Mouse (Mus musculus): Measurements from ENCODE around the gene Apbb1ip. TPM values are rescaled to one million over a fixed set of nuclear protein-coding genes. Genes with fewer than 3 reads are reported as not detected.
"Not testable (repeated sequence)": the region's sequence is repeated elsewhere in the genome, so short reads cannot be mapped to it uniquely, and the experiment has no call there.

The Apbb1ip gene
- polyA plus RNA-seq, 1 experiment from 2014 or later: 0.95 TPM

GRCm38 (mm10) chr2:22873159-22873558 lies 99.3 kb downstream of the Apbb1ip start:
- H3K27me3 ChIP-seq (ENCODE audit: poor library complexity, severe bottlenecking): no peaks in the 10 kb centered on the region
- no peak overlapping the region for H3K27ac ChIP-seq

GRCm38 (mm10) chr2:22874628-22875027 lies 100.7 kb downstream of the Apbb1ip start:
- no peaks in the 10 kb centered on the region for H3K36me3 ChIP-seq (replicated peaks)
- no peaks in the 10 kb centered on the region for H3K27me3 ChIP-seq (ENCODE audit: poor library complexity, severe bottlenecking)
- no peaks in the 10 kb centered on the region for H3K4me1 ChIP-seq
- no peak overlapping the region for H3K27ac ChIP-seq
- H3K4me3 ChIP-seq: no peak overlapping the region
- DNase-seq (ENCODE audit: extremely low spot score, low spot score): no peak
- no peaks in the 10 kb centered on the region for H3K9me3 ChIP-seq
- WGBS: 64% methylated on average over 10 of the region's 10 CpGs

More at GRCm38 (mm10) chr2:22873159-22873558, 99.3 kb downstream of the Apbb1ip start:
- H3K9me3 ChIP-seq: no peaks in the 10 kb centered on the region
- no peak for DNase-seq (ENCODE audit: extremely low spot score, low spot score)
- no peaks in the 10 kb centered on the region for H3K4me1 ChIP-seq
- 89% methylated on average over 1 of the region's 1 CpGs for WGBS
- no peaks in the 10 kb centered on the region for H3K36me3 ChIP-seq (replicated peaks)
- H3K4me3 ChIP-seq: no peak overlapping the region

GRCm38 (mm10) chr2:22876614-22877013 lies 102.7 kb downstream of the Apbb1ip start:
- no peaks in the 10 kb centered on the region for H3K27me3 ChIP-seq (ENCODE audit: poor library complexity, severe bottlenecking)
- H3K36me3 ChIP-seq (replicated peaks): no peaks in the 10 kb centered on the region
- 95% methylated on average over 3 of the region's 3 CpGs for WGBS
- no peak for DNase-seq (ENCODE audit: extremely low spot score, low spot score)
- no peak overlapping the region for H3K4me3 ChIP-seq
- no peaks in the 10 kb centered on the region for H3K4me1 ChIP-seq
- H3K9me3 ChIP-seq: no peaks in the 10 kb centered on the region
- H3K27ac ChIP-seq: no peak overlapping the region

GRCm38 (mm10) chr2:22878781-22879180 lies 104.9 kb downstream of the Apbb1ip start:
- Histone ChIP-seq H3K27ac (no peak overlapping the region), H3K27me3 (ENCODE audit: poor library complexity, severe bottlenecking) (no peaks in the 10 kb centered on the region), H3K4me1 (no peaks in the 10 kb centered on the region), H3K36me3 (replicated peaks) (no peaks in the 10 kb centered on the region), H3K4me3 (no peak overlapping the region), H3K9me3 (no peaks in the 10 kb centered on the region)
- no peak for DNase-seq (ENCODE audit: extremely low spot score, low spot score)
- WGBS: 70% methylated on average over 1 of the region's 1 CpGs

- not testable (repeated sequence) for H3K4me1 ChIP-seq; H3K27me3 ChIP-seq (ENCODE audit: poor library complexity, severe bottlenecking); H3K9me3 ChIP-seq; DNase-seq (ENCODE audit: extremely low spot score, low spot score); H3K36me3 ChIP-seq (replicated peaks); H3K4me3 ChIP-seq; H3K27ac ChIP-seq
- WGBS: 88% methylated on average over 3 of the region's 3 CpGs
Observed at GRCm38 (mm10) chr2:22880726-22881125, 106.8 kb downstream of the Apbb1ip start.

- Histone ChIP-seq H3K27me3 (ENCODE audit: poor library complexity, severe bottlenecking) (no peaks in the 10 kb centered on the region), H3K4me1 (peaks cover 21% of the 10 kb centered on the region), H3K36me3 (replicated peaks) (peaks cover 4% of the 10 kb centered on the region; the same call in 1 of the 2 replicates), H3K9me3 (no peaks in the 10 kb centered on the region), H3K27ac (peak overlapping the region; percentile 89), H3K4me3 (peak overlapping the region; percentile 94)
- DNase-seq (ENCODE audit: extremely low spot score, low spot score): no peak
- WGBS: 25% methylated on average over 9 of the region's 9 CpGs
Observed at GRCm38 (mm10) chr2:22894932-22895281, 121.0 kb downstream of the Apbb1ip start.

- peaks cover 21% of the 10 kb centered on the region for H3K4me1 ChIP-seq
- peaks cover 5% of the 10 kb centered on the region; the same call in 1 of the 2 replicates for H3K36me3 ChIP-seq (replicated peaks)
- H3K9me3 ChIP-seq: no peaks in the 10 kb centered on the region
- WGBS: under 1% methylated on average over 81 of the region's 81 CpGs
- DNase-seq (ENCODE audit: extremely low spot score, low spot score): peak; percentile 91
- H3K4me3 ChIP-seq: peak within 1 kb of the TSS; percentile 94
- H3K27ac ChIP-seq: peak within 1 kb of the TSS; percentile 89
- H3K27me3 ChIP-seq (ENCODE audit: poor library complexity, severe bottlenecking): no peaks in the 10 kb centered on the region
Observed at GRCm38 (mm10) chr2:22895282-22896273, 121.7 kb downstream of the Apbb1ip start, which contains the start of gene Pdss1. Gene Pdss1 (plus strand): TSS chr2:22895522.

GRCm38 (mm10) chr2:22903947-22904346 lies 130.1 kb downstream of the Apbb1ip start:
- Histone ChIP-seq H3K9me3 (no peaks in the 10 kb centered on the region), H3K36me3 (replicated peaks) (peaks cover 65% of the 10 kb centered on the region), H3K27ac (no peak overlapping the region), H3K27me3 (ENCODE audit: poor library complexity, severe bottlenecking) (no peaks in the 10 kb centered on the region), H3K4me1 (no peaks in the 10 kb centered on the region), H3K4me3 (no peak overlapping the region)
- 90% methylated on average over 3 of the region's 3 CpGs for WGBS
- DNase-seq (ENCODE audit: extremely low spot score, low spot score): no peak

- no peaks in the 10 kb centered on the region for H3K9me3 ChIP-seq
- no peaks in the 10 kb centered on the region for H3K27me3 ChIP-seq (ENCODE audit: poor library complexity, severe bottlenecking)
- no peak overlapping the region for H3K27ac ChIP-seq
- WGBS: 76% methylated on average over 3 of the region's 3 CpGs
- no peak for DNase-seq (ENCODE audit: extremely low spot score, low spot score)
- no peak overlapping the region for H3K4me3 ChIP-seq
- H3K36me3 ChIP-seq (replicated peaks): peaks cover 91% of the 10 kb centered on the region
- no peaks in the 10 kb centered on the region for H3K4me1 ChIP-seq
Observed at GRCm38 (mm10) chr2:22914421-22914820, 140.5 kb downstream of the Apbb1ip start.

GRCm38 (mm10) chr2:22918651-22919050 lies 144.8 kb downstream of the Apbb1ip start:
- DNase-seq (ENCODE audit: extremely low spot score, low spot score): no peak
- no peaks in the 10 kb centered on the region for H3K4me1 ChIP-seq
- no peaks in the 10 kb centered on the region for H3K27me3 ChIP-seq (ENCODE audit: poor library complexity, severe bottlenecking)
- peaks cover 75% of the 10 kb centered on the region for H3K36me3 ChIP-seq (replicated peaks)
- H3K27ac ChIP-seq: no peak overlapping the region
- H3K4me3 ChIP-seq: no peak overlapping the region
- H3K9me3 ChIP-seq: no peaks in the 10 kb centered on the region
- WGBS: 91% methylated on average over 2 of the region's 2 CpGs

Other genes starting within 250 kb of the Apbb1ip start
- gene Gad2, start 151.9 kb upstream of the Apbb1ip start, polyA plus RNA-seq (2016; fragmentation: Nextera tagmentation; extraction: Ambion mirVana): 4.8 and 7.0 TPM in 2 replicates
- 27.0 and 28.0 TPM in 2 replicates for gene Pdss1, start 121.4 kb downstream of the Apbb1ip start, polyA plus RNA-seq (2016; fragmentation: Nextera tagmentation; extraction: Ambion mirVana)

Data from forebrain, embryonic 10.5 days (tissue).